Mouse (Mus musculus): ENCODE data around the gene Pus10.

DNA sequence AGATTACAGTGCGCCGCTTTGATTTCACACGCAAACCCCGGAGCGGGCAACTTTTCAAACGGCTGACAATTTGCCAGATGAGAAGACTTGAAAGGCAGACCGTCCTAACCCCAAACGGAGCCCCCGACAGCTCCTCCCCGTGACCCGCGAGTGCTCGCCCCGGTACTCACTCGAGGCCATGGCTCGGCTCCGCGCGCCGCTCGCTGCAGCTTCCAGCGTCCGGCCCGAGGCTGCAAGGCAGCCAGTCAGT, 105.0 kb downstream of the Pus10 start:
- TF ChIP-seq CTCF (conservative IDR thresholded peaks at IDR 0.05; ENCODE audit: low read length) (no peak), NANOG (IDR thresholded peaks at IDR 0.05; ENCODE audit: borderline replicate concordance, low read length) (no peak)
